Mouse (Mus musculus) frontal cortex, postnatal 10 days (tissue): ENCODE data around the gene Dpep3.

ENCODE experiments used
- DNase-seq, 2 experiments: peaks; one replicate each; pipeline ENCODE4 v3.0.0; 2022; ENCODE audit warnings: low spot score in 2 of 2, mixed read lengths in 1 of 2

Dpep3 gene

GRCm38 (mm10) chr8:105936866-105937475 lies 42.3 kb downstream of the Dpep3 start:
- DNase-seq = peak; percentile 82 to 85

GRCm38 (mm10) chr8:105935863-105936603 lies 43.2 kb downstream of the Dpep3 start:
- no peak for DNase-seq

GRCm38 (mm10) chr8:105935105-105935504 lies 44.1 kb downstream of the Dpep3 start:
- DNase-seq = no peak

- no peak for DNase-seq
Observed at GRCm38 (mm10) chr8:105933762-105934161, 45.5 kb downstream of the Dpep3 start, which contains the start of gene Ctrl. Gene Ctrl (minus strand): TSS chr8:105933862.

- no peak for DNase-seq
Observed at GRCm38 (mm10) chr8:105932525-105932924, 46.7 kb downstream of the Dpep3 start.

GRCm38 (mm10) chr8:105931271-105931670 lies 48.0 kb downstream of the Dpep3 start:
- DNase-seq = no peak

- peak in 1 of 2 experiments; percentile 76 for DNase-seq
Observed at GRCm38 (mm10) chr8:105930602-105931001, 48.6 kb downstream of the Dpep3 start.

GRCm38 (mm10) chr8:105925123-105925522 lies 54.1 kb downstream of the Dpep3 start:
- DNase-seq = no peak
